Mouse (Mus musculus) hindbrain, embryonic 10.5 days (tissue): ENCODE measurements around the gene Usp50. TPM values are rescaled to one million over a fixed set of nuclear protein-coding genes. Genes with fewer than 3 reads are reported as not detected.

Experiments
- DNase-seq: peaks from one replicate; pipeline ENCODE4 v3.0.0-alpha.2; 2017; ENCODE audit warnings: low spot score
- H3K27ac ChIP-seq: fragments of 300-500 bp; sonication (generic); 2 replicates; pipeline ENCODE4 v1.5.1; 2016; ENCODE audit warnings: mild to moderate bottlenecking, moderate library complexity
- H3K27me3 ChIP-seq: fragments of 300-500 bp; sonication (generic); 2 replicates; pipeline ENCODE4 v1.6.1; 2016; ENCODE audit warnings: mild to moderate bottlenecking; ENCODE audit not compliant: poor library complexity, insufficient read depth, severe bottlenecking
- H3K36me3 ChIP-seq: fragments of 300-500 bp; sonication (generic); 2 replicates; pipeline ENCODE4 v1.6.1; 2016; ENCODE audit warnings: mild to moderate bottlenecking, moderate library complexity
- H3K4me1 ChIP-seq: fragments of 300-500 bp; sonication (generic); replicated peaks from 2 replicates; pipeline ENCODE4 v1.6.1; 2016; ENCODE audit warnings: mild to moderate bottlenecking
- H3K4me3 ChIP-seq: fragments of 300-500 bp; sonication (generic); 2 replicates; pipeline ENCODE4 v1.5.1; 2016; ENCODE audit warnings: mild to moderate bottlenecking, moderate library complexity
- H3K9me3 ChIP-seq: fragments of 300-500 bp; sonication (generic); 2 replicates; pipeline ENCODE4 v1.6.1; 2016; ENCODE audit warnings: mild to moderate bottlenecking, moderate library complexity
- WGBS: fragments of 180-500 bp; shearing (Covaris S2); methylation state at CpG from one replicate; pipeline ENCODE4 v1.1.7; 2016; 5-methylcytosine and 5-hydroxymethylcytosine counted together
- polyA plus RNA-seq: library from polyadenylated mRNA; unstranded; fragments of >200 nt; fragmentation: Nextera tagmentation; extraction: Ambion mirVana; gene quantifications from 2 replicates; pipeline ENCODE4 v1.2.1, GENCODE M21; 2016

The Usp50 gene
- polyA plus RNA-seq, 1 experiment from 2014 or later, result 2.1 TPM

DNA sequence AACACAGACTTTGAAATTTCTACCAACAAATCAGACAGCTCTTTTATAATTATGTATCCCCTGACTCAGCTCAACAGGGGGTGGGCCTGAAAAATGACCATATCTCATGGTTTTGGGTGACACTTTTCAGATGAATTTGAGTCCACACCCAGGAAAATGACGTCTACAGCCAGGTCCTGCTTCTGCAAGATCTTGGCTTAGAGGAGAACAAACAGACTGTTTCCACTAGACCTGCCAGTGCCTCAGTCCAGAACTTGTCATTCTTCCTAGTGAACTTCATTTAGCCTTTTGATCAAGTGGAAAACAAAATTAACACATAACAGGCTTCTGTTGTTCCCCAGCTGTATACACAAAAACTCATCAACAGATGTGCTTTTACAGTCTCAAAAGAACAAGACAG is 6.9 kb downstream of the Usp50 start:
- no peaks in the 10 kb centered on the region for H3K9me3 ChIP-seq
- 64% methylated on average over 1 of the region's 1 CpGs for WGBS
- H3K36me3 ChIP-seq, result no peaks in the 10 kb centered on the region

DNA sequence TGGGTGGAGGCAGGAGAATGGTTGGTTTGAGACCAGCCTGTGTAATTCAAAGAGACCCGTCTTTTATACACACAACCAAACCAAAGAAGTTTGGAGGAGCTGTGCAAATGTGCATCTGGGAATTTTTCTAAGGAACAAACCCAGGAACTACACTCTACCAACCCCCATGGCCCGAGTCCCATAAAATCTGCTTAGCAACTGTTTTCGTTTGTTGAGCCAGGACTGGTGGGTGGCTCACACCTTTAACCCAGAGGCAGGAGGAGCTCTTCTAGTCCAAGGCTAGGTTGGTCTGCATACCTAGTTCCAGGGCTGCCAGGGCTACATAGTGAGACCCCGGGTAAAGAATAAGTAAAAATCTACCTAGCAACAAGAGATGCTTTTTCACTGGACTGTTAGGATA is 7.3 kb downstream of the Usp50 start:
- WGBS, result 66% methylated on average over 4 of the region's 4 CpGs

More for the DNA sequence above, 6.9 kb downstream of the Usp50 start:
- Histone ChIP-seq H3K27me3 (no peaks in the 10 kb centered on the region), H3K4me1 (no peaks in the 10 kb centered on the region; the same call in 1 of the 2 replicates), H3K4me3 (no peak overlapping the region), H3K27ac (no peak overlapping the region)
- DNase-seq, result no peak

DNA sequence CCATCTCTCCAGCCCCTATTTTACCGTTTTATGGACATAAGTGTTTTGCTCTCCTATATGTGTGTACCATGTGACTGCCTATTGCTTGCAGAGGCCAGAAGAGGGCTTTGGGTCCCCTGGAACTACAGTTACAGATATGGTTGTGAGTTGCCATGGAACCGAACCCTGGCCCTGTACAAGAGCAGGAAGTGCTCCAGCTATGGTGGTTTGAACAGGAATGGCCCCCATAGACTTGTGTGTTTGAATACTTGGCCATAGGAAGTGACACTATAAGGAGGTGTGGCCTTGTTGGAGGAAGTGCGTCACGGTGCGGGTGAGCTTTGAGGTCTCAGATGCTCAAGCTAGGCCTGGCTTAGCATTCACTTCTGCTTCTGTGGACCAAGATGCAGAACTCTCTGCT is 11.1 kb downstream of the Usp50 start:
- Histone ChIP-seq H3K27me3 (no peaks in the 10 kb centered on the region), H3K4me3 (no peak overlapping the region), H3K4me1 (no peaks in the 10 kb centered on the region; the same call in 1 of the 2 replicates), H3K9me3 (no peaks in the 10 kb centered on the region), H3K36me3 (no peaks in the 10 kb centered on the region), H3K27ac (no peak overlapping the region)
- no peak for DNase-seq
- WGBS, result 93% methylated on average over 5 of the region's 5 CpGs

More for the DNA sequence above, 7.3 kb downstream of the Usp50 start:
- Histone ChIP-seq H3K9me3 (no peaks in the 10 kb centered on the region), H3K27ac (no peak overlapping the region), H3K36me3 (no peaks in the 10 kb centered on the region), H3K27me3 (no peaks in the 10 kb centered on the region), H3K4me3 (no peak overlapping the region), H3K4me1 (no peaks in the 10 kb centered on the region; the same call in 1 of the 2 replicates)
- DNase-seq, result no peak

DNA sequence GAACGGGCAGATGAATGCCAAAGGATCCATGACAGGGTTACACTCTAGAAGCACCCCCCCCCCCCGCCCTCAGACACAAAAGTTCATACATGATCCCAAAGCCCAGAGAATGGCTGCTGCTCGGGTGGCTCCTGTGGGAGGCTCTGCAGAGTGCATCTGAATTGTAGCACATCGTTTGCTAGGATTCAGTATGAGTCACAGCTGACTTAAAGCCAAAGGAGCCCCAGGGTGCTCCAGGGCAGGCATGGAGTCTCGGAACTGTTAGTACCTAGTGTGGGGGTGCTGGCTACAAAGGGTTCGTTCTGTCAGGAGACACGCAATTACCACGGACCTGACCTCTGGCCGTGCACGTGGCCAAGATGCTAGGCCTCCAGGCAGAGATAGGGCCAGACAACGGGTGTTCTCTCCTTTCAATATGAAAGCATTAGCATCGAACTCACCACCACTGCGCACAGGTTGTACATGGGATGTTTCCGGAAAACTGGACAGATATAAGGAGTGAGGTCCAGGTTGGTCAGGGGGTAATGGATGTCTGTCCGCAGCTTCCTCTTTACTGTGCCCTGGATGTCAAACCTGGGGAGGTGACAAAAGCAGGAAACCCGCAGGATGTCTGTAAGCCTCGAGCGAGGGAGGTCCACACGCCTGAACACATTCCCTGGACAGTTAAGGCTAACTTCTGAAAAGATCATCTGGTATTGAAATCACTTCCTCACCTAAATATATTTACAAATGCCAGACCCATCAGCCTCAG is 13.7 kb downstream of the Usp50 start:
- no peak overlapping the region for H3K4me3 ChIP-seq
- H3K36me3 ChIP-seq, result peaks cover 1% of the 10 kb centered on the region
- WGBS, result 76% methylated on average over 19 of the region's 19 CpGs
- H3K27me3 ChIP-seq, result no peaks in the 10 kb centered on the region
- H3K27ac ChIP-seq, result no peak overlapping the region
- no peaks in the 10 kb centered on the region for H3K9me3 ChIP-seq
- H3K4me1 ChIP-seq, result peaks cover 6% of the 10 kb centered on the region; the same call in 1 of the 2 replicates
- no peak for DNase-seq

DNA sequence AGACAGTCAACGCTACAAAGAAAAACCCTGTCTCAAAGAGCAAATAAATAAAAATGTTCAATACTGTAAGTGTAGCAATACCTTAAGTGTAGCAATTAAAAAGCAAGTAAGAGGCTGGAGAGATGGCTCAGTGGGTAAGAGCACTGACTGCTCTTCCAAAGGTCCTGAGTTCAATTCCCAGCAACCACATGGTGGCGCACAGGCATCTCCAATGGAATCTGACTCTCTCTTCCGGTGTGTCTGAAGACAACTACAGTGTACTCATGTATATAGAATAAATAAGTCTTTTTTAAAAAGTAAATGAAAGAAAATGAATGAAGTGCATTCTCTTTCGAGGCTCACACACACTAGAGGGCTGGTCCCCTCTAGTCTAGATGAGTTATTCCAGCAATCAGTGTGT is 15.1 kb downstream of the Usp50 start:
- H3K4me1 ChIP-seq, result peaks cover 6% of the 10 kb centered on the region; the same call in 1 of the 2 replicates
- 80% methylated on average over 4 of the region's 4 CpGs for WGBS
- peaks cover 15% of the 10 kb centered on the region for H3K36me3 ChIP-seq
- no peak for DNase-seq
- H3K27ac ChIP-seq, result no peak overlapping the region
- H3K9me3 ChIP-seq, result no peaks in the 10 kb centered on the region
- H3K4me3 ChIP-seq, result no peak overlapping the region
- H3K27me3 ChIP-seq, result no peaks in the 10 kb centered on the region

DNA sequence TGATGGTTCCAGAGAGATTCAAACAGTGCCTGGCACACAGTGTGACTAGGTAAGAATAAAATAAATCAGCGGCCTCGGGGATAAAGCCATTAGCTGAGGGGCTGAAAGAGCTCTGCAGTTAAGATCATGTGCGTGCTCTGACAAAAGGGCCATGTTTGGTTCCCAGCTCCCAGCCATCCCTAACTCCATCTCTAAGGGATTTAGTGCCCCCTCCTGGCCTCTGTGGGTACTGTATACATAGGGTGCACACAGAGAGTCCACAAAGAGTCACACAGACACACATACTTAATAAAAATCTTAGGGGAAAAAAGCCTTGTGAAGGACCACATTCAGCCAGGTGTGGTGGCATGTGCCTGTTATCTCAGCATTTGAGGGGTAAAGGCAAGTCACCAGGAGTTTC is 15.7 kb downstream of the Usp50 start:
- Histone ChIP-seq H3K4me1 (peaks cover 6% of the 10 kb centered on the region; the same call in 1 of the 2 replicates), H3K27me3 (no peaks in the 10 kb centered on the region), H3K36me3 (peaks cover 21% of the 10 kb centered on the region), H3K27ac (no peak overlapping the region), H3K9me3 (no peaks in the 10 kb centered on the region), H3K4me3 (no peak overlapping the region)
- DNase-seq, result no peak
- WGBS, result 96% methylated on average over 3 of the region's 3 CpGs

DNA sequence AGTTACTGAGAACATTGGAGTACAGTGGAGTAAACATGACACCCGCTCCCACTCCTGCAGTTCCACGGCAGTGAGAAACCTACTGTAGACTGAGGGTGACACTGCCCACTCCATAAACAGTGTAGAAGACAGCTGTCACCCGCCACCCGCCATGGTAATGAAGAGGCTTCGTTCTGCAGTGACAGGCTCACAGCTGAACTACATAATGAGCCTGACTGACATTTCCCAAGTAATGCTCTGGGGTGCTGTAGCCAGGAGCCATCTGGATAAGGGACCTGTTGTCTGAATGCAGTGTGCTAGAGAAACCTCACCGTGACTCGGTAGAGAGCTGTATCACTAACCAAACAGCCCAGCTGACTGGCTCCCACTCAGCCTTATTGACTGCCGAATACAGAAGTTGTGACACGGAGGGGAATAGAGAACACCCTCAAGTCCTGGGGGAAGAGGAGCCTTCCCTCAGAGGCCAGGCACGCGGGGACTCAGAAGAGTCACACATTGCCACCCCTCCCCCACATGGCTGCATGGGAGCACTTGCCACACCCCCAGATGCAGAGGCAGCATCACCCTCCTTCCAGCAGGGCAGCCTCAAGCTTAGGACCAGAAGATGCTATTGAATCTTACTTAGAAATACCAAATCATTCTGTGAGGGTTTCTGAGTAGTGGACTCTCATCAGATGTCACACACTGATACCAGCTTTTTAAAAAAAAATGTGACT is 17.2 kb downstream of the Usp50 start:
- H3K4me3 ChIP-seq, result no peak overlapping the region
- no peaks in the 10 kb centered on the region for H3K9me3 ChIP-seq
- H3K27me3 ChIP-seq, result no peaks in the 10 kb centered on the region
- H3K36me3 ChIP-seq, result peaks cover 37% of the 10 kb centered on the region
- no peak for DNase-seq
- H3K4me1 ChIP-seq, result peaks cover 6% of the 10 kb centered on the region; the same call in 1 of the 2 replicates
- H3K27ac ChIP-seq, result peak overlapping the region; percentile 41; the same call in 1 of the 2 replicates
- whole genome bisulfite sequencing, result 55% methylated on average over 11 of the region's 11 CpGs

DNA sequence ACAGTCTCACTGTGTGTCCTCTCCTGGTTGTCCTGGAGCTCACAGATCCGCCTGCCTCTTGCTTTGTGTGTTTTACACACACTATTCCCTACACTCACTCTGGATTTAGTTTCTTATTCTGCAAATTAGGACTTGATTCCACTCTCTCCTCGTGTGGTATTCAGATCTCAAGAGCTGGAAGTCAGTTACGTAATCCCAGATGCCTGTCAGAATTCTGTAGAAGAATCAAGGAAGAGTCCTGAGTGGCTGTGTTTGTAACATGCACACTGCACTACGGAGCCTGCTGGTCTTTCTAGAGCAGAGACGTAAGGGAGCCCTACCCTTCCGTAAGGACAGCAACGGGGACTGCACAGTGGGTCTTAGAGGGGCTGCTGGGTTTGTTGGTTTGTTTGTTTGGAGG is 23.9 kb downstream of the Usp50 start:
- H3K9me3 ChIP-seq, result no peaks in the 10 kb centered on the region
- no peak for DNase-seq
- H3K27me3 ChIP-seq, result no peaks in the 10 kb centered on the region
- H3K4me3 ChIP-seq, result no peak overlapping the region
- H3K27ac ChIP-seq, result no peak overlapping the region
- 90% methylated on average over 7 of the region's 7 CpGs for WGBS
- no peaks in the 10 kb centered on the region for H3K4me1 ChIP-seq
- H3K36me3 ChIP-seq, result peaks cover 100% of the 10 kb centered on the region

DNA sequence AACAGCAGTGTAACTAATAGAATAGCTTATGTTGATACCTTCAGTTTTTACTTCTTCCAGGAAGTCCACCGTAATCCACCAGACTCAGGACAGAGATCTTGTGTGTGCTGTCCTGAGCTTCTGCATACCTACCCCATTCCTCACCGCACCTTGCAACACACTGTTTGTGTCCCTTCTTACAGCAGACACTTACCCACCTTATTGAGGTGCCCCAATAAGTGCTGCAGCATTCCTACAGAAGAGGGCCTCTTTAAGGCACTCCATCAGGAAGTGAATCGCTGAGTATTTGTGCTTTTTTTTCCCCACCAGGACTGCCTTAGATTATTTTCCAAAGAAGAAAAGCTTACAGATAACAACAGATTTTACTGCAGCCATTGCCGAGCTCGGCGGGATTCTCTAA is 27.6 kb downstream of the Usp50 start:
- Histone ChIP-seq H3K4me3 (no peak overlapping the region), H3K4me1 (no peaks in the 10 kb centered on the region), H3K27ac (no peak overlapping the region), H3K9me3 (no peaks in the 10 kb centered on the region), H3K27me3 (no peaks in the 10 kb centered on the region), H3K36me3 (peaks cover 97% of the 10 kb centered on the region)
- DNase-seq, result no peak
- 98% methylated on average over 6 of the region's 6 CpGs for WGBS

DNA sequence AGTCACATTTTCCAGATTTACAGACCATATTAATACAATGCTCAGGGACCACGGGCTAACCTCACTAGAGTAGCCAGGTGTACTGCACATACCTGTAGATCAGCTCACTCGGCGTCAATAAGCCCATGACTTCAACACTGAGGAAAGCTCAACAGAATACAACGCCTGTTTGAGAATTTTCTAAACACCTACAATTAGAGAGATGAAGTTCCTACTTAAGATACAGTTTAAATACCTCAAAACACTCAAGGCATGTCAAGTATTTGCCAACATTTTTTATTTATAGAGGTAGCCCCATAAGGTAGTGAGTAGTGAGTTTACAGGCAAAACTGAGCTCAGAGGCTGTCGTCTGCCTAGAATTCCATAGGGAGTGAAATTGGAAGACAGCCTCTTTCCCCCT is 39.9 kb downstream of the Usp50 start:
- no peaks in the 10 kb centered on the region for H3K27me3 ChIP-seq
- WGBS, result 91% methylated on average over 5 of the region's 5 CpGs
- no peaks in the 10 kb centered on the region for H3K9me3 ChIP-seq
- no peaks in the 10 kb centered on the region for H3K4me1 ChIP-seq
- no peak for DNase-seq
- H3K36me3 ChIP-seq, result peaks cover 96% of the 10 kb centered on the region
- H3K4me3 ChIP-seq, result no peak overlapping the region
- H3K27ac ChIP-seq, result no peak overlapping the region

DNA sequence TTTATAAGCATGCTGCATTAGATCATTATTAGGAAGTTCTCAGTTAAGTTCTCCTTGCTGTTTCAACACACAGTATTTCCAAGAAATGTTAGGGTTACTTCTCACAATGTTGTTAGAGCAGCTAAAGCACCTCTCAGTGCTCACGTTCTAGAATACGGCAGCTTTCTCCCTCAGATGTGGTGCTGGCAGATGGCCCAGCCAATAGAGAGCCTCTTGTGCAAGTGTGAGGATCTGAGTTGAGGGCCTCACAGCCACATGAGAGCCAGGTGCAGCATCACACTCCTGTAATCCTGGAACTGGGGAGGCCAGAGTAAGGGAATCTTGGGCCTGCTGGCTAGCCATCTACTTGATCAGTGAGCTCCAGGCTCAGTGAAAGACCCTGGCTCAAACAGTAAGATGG is 43.0 kb downstream of the Usp50 start:
- Histone ChIP-seq H3K27ac (no peak overlapping the region), H3K4me1 (no peaks in the 10 kb centered on the region), H3K36me3 (peaks cover 93% of the 10 kb centered on the region), H3K9me3 (no peaks in the 10 kb centered on the region), H3K4me3 (no peak overlapping the region), H3K27me3 (no peaks in the 10 kb centered on the region)
- 97% methylated on average over 2 of the region's 2 CpGs for WGBS
- no peak for DNase-seq

DNA sequence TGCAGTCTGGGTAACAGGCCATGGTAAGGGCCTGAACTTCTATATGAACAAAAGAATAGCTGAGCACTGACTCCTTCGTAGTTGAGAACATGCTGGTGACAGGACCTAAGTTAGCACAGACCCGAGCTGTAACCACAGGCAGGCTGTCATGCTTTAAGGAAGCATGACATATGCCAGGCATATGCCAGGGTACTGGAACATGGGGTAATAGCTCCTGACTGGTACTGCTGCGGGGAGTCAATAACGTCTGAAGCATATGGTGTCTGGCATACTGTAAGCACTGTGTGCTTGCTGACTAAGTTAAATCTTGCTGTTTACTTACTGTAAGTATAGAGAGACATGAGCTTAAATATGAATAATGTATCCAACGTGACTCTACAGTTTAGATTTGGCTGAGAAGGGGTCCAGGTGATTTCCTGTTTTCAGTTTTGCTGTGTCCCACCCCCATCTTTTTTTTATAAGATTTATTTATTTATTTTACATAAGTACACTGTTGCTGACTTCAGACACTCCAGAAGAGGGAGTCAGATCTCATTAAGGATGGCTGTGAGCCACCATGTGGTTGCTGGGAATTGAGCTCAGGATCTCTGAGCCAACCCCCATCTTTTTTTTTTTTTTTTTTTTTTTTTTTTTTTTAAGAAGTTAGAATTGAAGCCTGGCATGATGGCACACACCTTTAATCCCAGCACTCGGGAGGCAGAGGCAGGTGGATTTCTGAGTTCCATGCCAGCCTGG is 47.8 kb downstream of the Usp50 start:
- Histone ChIP-seq H3K27ac (no peak overlapping the region), H3K4me3 (no peak overlapping the region), H3K9me3 (no peaks in the 10 kb centered on the region), H3K27me3 (no peaks in the 10 kb centered on the region), H3K4me1 (no peaks in the 10 kb centered on the region), H3K36me3 (peaks cover 88% of the 10 kb centered on the region)
- 91% methylated on average over 6 of the region's 6 CpGs for WGBS
- DNase-seq, result no peak

DNA sequence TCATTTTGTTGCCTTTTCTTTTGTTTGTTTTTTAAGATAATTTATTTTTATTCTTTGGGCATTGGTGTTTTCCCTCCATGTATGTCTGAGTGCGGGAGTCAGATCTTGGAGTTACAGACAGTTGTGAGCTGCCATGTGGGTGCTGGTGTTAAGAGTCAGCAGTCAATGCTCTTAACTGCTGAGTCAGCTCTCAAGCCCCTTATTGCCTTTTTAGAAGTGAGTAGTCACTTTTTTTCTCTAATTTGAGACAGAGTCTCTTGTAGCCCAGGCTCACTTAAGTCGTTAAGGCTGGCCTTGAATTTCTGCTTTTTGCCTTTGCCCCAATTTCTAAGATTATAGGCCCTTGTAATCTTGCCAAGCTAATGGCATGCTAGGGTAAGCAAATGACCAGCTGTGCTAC is 52.8 kb downstream of the Usp50 start:
- Histone ChIP-seq H3K4me1 (no peaks in the 10 kb centered on the region), H3K36me3 (peaks cover 84% of the 10 kb centered on the region), H3K27me3 (no peaks in the 10 kb centered on the region), H3K9me3 (no peaks in the 10 kb centered on the region), H3K27ac (no peak overlapping the region), H3K4me3 (no peak overlapping the region)
- no peak for DNase-seq
- WGBS, result 92% methylated on average over 2 of the region's 2 CpGs
